Mouse (Mus musculus): ENCODE measurements at regions not wholly inside any gene's neighbourhood (a gene's known extent, or its start where the extent isn't known, plus 50 kb on each side); places are given as distances from the start of the nearest gene placed in this dataset.

DNA sequence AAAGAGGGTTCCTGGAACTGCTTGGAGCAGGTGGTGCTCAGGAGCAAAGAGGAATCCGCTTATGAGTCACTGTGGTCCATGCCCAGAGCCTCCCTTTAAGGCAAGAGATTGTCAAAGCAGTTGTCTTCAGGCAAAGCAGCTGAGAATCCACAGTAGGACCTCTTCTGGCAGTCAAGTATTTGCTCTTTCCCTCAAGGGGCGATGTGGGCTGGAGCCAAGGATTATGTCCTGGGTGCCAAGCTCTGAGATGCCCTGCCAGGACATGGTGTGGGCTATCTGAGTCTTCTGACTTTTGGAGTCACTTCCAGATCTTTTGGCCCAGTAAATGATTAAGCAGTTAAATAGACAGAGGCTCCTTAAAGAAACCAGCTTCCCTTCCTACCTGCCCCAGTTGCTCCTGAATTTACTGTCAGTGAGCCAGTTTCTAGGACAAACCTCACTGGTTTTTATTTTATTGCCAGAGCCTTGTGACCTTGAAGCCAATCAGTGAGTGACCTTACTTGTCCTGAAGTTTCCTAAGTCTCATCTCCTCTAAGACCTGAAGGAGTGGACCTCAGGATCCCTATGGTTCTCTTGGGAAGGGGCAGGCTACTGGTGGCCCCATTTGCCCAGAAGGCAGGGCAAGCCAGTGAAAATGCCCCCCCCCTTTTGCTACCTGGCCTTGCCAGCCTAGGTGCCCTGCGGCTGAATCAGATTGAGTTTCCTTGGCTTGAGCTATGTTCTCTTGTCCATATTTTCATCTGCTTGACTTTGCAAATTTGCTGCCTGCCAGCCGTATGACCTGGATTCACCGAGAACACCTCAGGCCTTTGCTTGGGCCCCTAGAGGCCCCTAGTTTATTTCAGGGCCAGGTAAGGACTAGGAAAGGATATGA is 66.7 kb upstream of the Bod1 start:
- no peak for TF ChIP-seq EP300 (IDR thresholded peaks at IDR 0.05; ENCODE audit: insufficient read depth, low read depth, low read length)
- no peak for TF ChIP-seq CTCF (IDR thresholded peaks at IDR 0.05; ENCODE audit: low read depth, low read length)

Measured in ES-Bruce4 (cell line).